Mouse (Mus musculus) cerebellum, adult 18-20 months (tissue): ENCODE measurements around the gene Cope.

Experiments used
- DNase-seq, 2 experiments: peaks; one replicate each; pipeline ENCODE4 v3.0.0; 2021

The Cope gene

GRCm38 (mm10) chr8:70351035-70351999, 49.0 kb downstream of the Cope start:
- peak in 1 of 2 experiments; percentile 48 for DNase-seq

GRCm38 (mm10) chr8:70352000-70352384, 49.7 kb downstream of the Cope start:
- DNase-seq: no peak

- DNase-seq: no peak
Observed at GRCm38 (mm10) chr8:70352657-70353151, 50.4 kb downstream of the Cope start.

GRCm38 (mm10) chr8:70353194-70353817, 51.0 kb downstream of the Cope start, which contains the start of gene Upf1:
Gene Upf1 (minus strand): TSS chr8:70353278.
- DNase-seq: peak; percentile 100

- no peak for DNase-seq
Observed at GRCm38 (mm10) chr8:70354004-70354403, 51.7 kb downstream of the Cope start.

- DNase-seq: no peak
Observed at GRCm38 (mm10) chr8:70356111-70356510, 53.8 kb downstream of the Cope start.

- peak in 1 of 2 experiments; percentile 14 for DNase-seq
Observed at GRCm38 (mm10) chr8:70359411-70359810, 57.1 kb downstream of the Cope start.

- DNase-seq: peak in 1 of 2 experiments; percentile 29
Observed at GRCm38 (mm10) chr8:70360769-70361168, 58.5 kb downstream of the Cope start.

GRCm38 (mm10) chr8:70361484-70362032, 59.2 kb downstream of the Cope start:
- no peak for DNase-seq
